Mouse (Mus musculus): ENCODE results near the gene Mapk10.

GRCm38 (mm10) chr5:103115571-103115970 is 95.6 kb downstream of the Mapk10 start:
- no peak for TF ChIP-seq CTCF (IDR thresholded peaks at IDR 0.05; ENCODE audit: low read depth)
- no peak for TF ChIP-seq EP300 (IDR thresholded peaks at IDR 0.05; ENCODE audit: low read depth)

Data from heart, postnatal 0 days (tissue).